Mouse (Mus musculus) heart, embryonic 15.5 days (tissue): Measurements from ENCODE around the gene Fmr1. TPM values are rescaled to one million over a fixed set of nuclear protein-coding genes. Genes with fewer than 3 reads are reported as not detected.

Experiments
- polyA plus RNA-seq: library from polyadenylated mRNA; unstranded; fragments of >200 nt; fragmentation: Nextera tagmentation; extraction: Ambion mirVana; gene quantifications from 2 replicates; pipeline ENCODE4 v1.2.1, GENCODE M21; 2015

Fmr1 gene
- polyA plus RNA-seq, 1 experiment from 2014 or later: 37.5 TPM

Other genes with a start within 250 kb of the Fmr1 start
- 0.75 and 1.4 TPM in 2 replicates for gene Fmr1nb, start 83.3 kb downstream of the Fmr1 start, polyA plus RNA-seq
- gene Gm14698, start 142.6 kb downstream of the Fmr1 start, polyA plus RNA-seq: 2.8 and 3.5 TPM in 2 replicates
- gene Gm6812, start 214.5 kb downstream of the Fmr1 start, polyA plus RNA-seq: not detected in 2 replicates